Mouse (Mus musculus): ENCODE results near the gene Rpusd4.

Rpusd4 gene

DNA sequence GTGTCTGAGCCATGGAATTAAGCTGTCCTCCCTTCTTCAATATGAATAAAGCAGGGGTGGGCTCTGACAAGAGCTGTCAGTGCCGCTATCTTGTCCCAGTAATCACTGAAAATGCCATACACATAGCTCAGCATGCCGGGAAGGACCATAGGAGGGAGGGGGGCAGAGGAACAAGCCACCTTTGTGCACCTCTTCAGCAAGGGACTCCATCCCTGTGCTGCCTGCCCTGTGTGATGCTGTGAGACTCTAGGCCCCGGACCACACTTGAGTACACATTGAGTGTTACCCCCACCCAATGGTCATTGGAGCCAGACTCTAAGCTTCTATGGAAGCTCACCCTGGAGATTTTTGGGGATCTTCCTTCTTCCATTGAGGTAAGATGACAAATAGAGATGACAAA, 18.7 kb downstream of the Rpusd4 start:
- no peak for DNase-seq (ENCODE audit: low spot score)

GRCm38 (mm10) chr9:35289992-35290391, 22.3 kb downstream of the Rpusd4 start:
- DNase-seq (ENCODE audit: low spot score), result no peak

GRCm38 (mm10) chr9:35290417-35290816, 22.8 kb downstream of the Rpusd4 start:
- no peak for DNase-seq (ENCODE audit: low spot score)

- DNase-seq (ENCODE audit: low spot score), result no peak
Observed at GRCm38 (mm10) chr9:35290916-35291315, 23.3 kb downstream of the Rpusd4 start.

DNA sequence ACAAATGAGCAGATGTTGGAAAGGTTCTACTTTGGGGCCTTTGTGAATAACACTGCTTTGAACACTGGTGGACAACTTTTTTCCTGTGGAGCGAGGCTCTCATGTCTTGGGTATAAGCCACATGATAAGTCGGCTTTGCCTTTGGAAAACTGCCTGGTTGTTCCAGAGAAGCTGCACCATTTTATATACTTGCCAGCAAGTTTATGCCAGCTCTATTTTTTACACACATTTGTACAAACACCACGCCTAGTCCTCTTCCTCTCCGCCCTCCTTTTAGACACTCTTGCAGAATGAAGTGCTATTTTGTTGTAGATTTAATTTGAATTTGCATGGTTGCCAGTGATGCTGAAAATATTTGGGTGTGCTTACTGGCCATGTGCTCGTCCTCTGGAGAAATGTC, 25.8 kb downstream of the Rpusd4 start:
- DNase-seq (ENCODE audit: low spot score), result no peak

GRCm38 (mm10) chr9:35297791-35298190, 30.1 kb downstream of the Rpusd4 start:
- DNase-seq (ENCODE audit: low spot score), result no peak

DNA sequence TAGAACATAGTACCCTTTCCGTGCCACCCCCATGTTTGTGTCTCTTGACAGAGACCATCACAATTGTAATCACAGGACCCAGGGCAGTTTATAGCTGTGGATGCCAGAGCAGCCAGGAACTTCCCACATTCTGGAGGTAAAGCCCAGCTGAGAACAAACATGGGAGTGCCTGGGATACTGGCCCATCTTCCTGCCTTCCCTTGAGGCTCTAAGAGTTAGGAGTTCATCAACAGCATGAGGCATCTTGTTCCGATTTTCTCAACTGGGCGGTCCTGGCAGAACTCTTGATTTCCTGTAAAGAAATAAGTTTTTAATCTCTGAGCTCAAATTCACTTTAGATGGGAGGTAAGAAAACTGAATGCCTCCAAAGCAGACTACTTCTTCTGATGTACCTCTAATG, 34.5 kb downstream of the Rpusd4 start:
- no peak for DNase-seq (ENCODE audit: low spot score)

DNA sequence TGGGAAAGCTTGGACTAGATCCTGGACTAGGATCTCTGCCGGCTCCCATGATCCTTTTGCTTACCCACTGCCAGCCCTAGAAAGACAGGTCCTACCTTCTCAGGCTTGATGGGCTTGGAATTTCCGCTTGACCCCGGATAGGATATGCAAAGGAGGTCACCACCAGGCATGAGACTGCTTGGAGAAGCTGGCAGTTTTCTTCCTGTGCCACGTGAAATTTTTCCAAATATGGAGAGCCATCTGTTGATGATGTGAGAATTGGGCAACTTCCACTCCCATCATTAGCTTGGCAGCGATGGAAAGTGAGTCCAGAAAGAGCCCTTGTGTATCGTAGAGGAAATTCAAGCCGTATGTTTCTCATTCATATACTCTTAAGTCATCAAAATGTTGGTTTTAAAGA, 39.8 kb downstream of the Rpusd4 start:
- DNase-seq (ENCODE audit: low spot score), result no peak

- DNase-seq (ENCODE audit: low spot score), result no peak
Observed at GRCm38 (mm10) chr9:35310377-35310776, 42.7 kb downstream of the Rpusd4 start.

- DNase-seq (ENCODE audit: low spot score), result no peak
Observed at GRCm38 (mm10) chr9:35312516-35312915, 44.9 kb downstream of the Rpusd4 start.

GRCm38 (mm10) chr9:35313601-35314000, 45.9 kb downstream of the Rpusd4 start:
- no peak for DNase-seq (ENCODE audit: low spot score)

- no peak for DNase-seq (ENCODE audit: low spot score)
Observed at GRCm38 (mm10) chr9:35314254-35314653, 46.6 kb downstream of the Rpusd4 start.

GRCm38 (mm10) chr9:35316771-35317211, 49.1 kb downstream of the Rpusd4 start:
- DNase-seq (ENCODE audit: low spot score), result no peak

DNA sequence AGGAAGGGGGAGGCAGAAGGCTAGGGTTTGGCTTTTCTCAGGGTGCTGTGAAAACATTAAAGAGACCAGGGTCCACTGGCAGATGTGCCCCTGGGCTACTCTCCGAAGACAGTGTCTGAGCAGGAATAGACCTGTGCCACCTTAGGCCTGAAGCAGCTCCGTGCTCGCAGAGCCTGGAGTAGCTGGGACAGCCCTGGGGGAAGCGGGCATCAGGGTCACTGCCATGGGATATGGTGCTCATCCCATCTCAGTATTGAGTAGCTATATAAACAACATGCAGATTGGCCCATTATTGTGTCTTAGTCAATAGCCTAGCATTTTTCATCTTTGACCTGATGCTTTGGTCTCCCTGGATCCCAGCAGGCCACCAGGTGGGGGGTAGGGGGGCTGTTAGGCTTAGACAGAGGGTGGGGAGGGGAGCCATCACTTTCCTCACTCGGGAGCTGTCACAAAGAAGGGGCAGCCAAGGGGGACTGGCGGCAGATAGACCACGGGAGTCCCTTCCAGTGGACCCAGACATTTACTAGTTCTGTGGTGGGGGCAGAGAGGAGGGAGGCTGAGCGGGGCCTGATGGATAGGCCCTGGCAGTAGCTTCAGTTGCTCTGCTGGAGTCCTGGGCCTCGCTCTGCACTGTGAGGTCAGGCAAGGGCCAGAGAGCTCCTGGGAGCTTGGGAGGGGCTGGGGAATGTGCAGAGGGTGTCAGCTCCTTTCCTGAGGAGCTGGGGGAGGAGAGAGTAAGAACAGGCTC, 49.7 kb downstream of the Rpusd4 start:
- no peak for DNase-seq (ENCODE audit: low spot score)

- DNase-seq (ENCODE audit: low spot score), result no peak
Observed at GRCm38 (mm10) chr9:35318537-35319172, 51.0 kb downstream of the Rpusd4 start.

GRCm38 (mm10) chr9:35320288-35320687, 52.6 kb downstream of the Rpusd4 start:
- no peak for DNase-seq (ENCODE audit: low spot score)

DNA sequence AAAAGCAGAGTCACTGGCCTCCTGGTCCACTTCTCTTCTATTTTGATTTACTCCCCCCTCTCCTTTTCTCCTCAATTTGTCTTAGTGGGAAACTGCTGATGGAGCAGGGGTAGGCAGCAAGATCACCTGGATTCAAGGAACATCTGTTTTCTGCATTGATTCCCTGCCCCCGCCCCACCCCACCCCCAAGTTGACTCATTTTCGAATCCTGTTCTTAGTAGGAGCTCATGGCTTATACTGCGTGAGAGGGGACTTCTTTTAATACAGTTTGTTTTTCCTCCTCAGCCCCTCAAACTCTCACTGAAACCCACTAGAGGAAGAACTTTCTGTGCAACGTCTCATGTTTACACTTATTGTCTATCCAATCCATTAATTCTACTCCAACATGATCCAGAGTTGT, 56.3 kb downstream of the Rpusd4 start:
- DNase-seq (ENCODE audit: low spot score), result no peak

- DNase-seq (ENCODE audit: low spot score), result no peak
Observed at GRCm38 (mm10) chr9:35324571-35324970, 56.9 kb downstream of the Rpusd4 start.

GRCm38 (mm10) chr9:35326644-35327263, 59.1 kb downstream of the Rpusd4 start:
- DNase-seq (ENCODE audit: low spot score), result no peak

Data from c-Kit-positive CD71-positive TER-119-positive erythroid progenitor cells, embryonic 14.5 days (primary cell).